Mouse (Mus musculus) adrenal gland, adult 10 weeks (tissue): Measurements from ENCODE around the gene Klk7. TPM values are rescaled to one million over a fixed set of nuclear protein-coding genes. Genes with fewer than 3 reads are reported as not detected.

ENCODE experiments used
- polyA plus RNA-seq: library from polyadenylated mRNA; stranded (reverse); fragments of 350-450 nt; fragmentation: Illumina TruSeq; extraction: RNeasy Lipid Tissue Mini Kit (QIAGEN cat#74804); gene quantifications from one replicate; pipeline ENCODE4 v1.2.3, GENCODE M21; 2014; ENCODE audit warnings: low read depth, low replicate concordance

Klk7 gene
- polyA plus RNA-seq = not detected

GRCm38 (mm10) chr7:43810994-43811393 is at the start of gene Klk7:
TSS of gene Klk7 (plus strand) at chr7:43811294.

GRCm38 (mm10) chr7:43768597-43768996 is 42.5 kb upstream of the Klk7 start, which contains the start of gene Klk12:
TSS of gene Klk12 (plus strand) at chr7:43768897.

GRCm38 (mm10) chr7:43774364-43774763 is 36.7 kb upstream of the Klk7 start, which contains the start of gene Klk11:
TSS of gene Klk11 (plus strand) at chr7:43774604.

GRCm38 (mm10) chr7:43780746-43781145 is 30.3 kb upstream of the Klk7 start, which contains the start of gene Klk10:
TSS of gene Klk10 (plus strand) at chr7:43781035.

GRCm38 (mm10) chr7:43791591-43791990 is 19.5 kb upstream of the Klk7 start, which contains the start of gene Klk9:
TSS of gene Klk9 (plus strand) at chr7:43791891.

GRCm38 (mm10) chr7:43797333-43797769 is 13.7 kb upstream of the Klk7 start, which contains the start of gene Klk8:
TSS of gene Klk8 (plus strand) at chr7:43797577.

GRCm38 (mm10) chr7:43824199-43824598 is 13.1 kb downstream of the Klk7 start, which contains the start of gene Klk6:
TSS of gene Klk6 (plus strand) at chr7:43824499.

GRCm38 (mm10) chr7:43841701-43842100 is 30.6 kb downstream of the Klk7 start, which contains the start of gene Klk5:
TSS of gene Klk5 (plus strand) at chr7:43841971.

Other genes with a start within 250 kb of the Klk7 start
- 2.2 TPM for gene Zfp658, start 249.0 kb upstream of the Klk7 start, polyA plus RNA-seq
- gene Zfp719, start 231.7 kb upstream of the Klk7 start, polyA plus RNA-seq = 32.9 TPM
- not detected for gene Zfp819, start 204.1 kb upstream of the Klk7 start, polyA plus RNA-seq
- gene Ceacam18, start 176.6 kb upstream of the Klk7 start, polyA plus RNA-seq = not detected
- 0.76 TPM for gene Siglece, start 151.1 kb upstream of the Klk7 start, polyA plus RNA-seq
- gene Ctu1, start 139.3 kb upstream of the Klk7 start, polyA plus RNA-seq = 2.8 TPM
- gene Klk14, start 120.9 kb upstream of the Klk7 start, polyA plus RNA-seq = not detected
- gene Klk13, start 98.7 kb upstream of the Klk7 start, polyA plus RNA-seq = not detected
- gene Klk12, start 42.4 kb upstream of the Klk7 start, polyA plus RNA-seq = not detected
- gene Klk11, start 36.7 kb upstream of the Klk7 start, polyA plus RNA-seq = not detected
- 0.58 TPM for gene Klk10, start 30.3 kb upstream of the Klk7 start, polyA plus RNA-seq
- gene Klk9, start 19.4 kb upstream of the Klk7 start, polyA plus RNA-seq = not detected
- gene Klk8, start 13.7 kb upstream of the Klk7 start, polyA plus RNA-seq = not detected
- not detected for gene Klk6, start 13.2 kb downstream of the Klk7 start, polyA plus RNA-seq
- gene Klk5, start 30.7 kb downstream of the Klk7 start, polyA plus RNA-seq = not detected
- not detected for gene Klk4, start 69.9 kb downstream of the Klk7 start, polyA plus RNA-seq
- gene Klk15, start 122.4 kb downstream of the Klk7 start, polyA plus RNA-seq = not detected
- not detected for gene Klk1b8, start 139.4 kb downstream of the Klk7 start, polyA plus RNA-seq
- gene Klk1b1, start 155.5 kb downstream of the Klk7 start, polyA plus RNA-seq = not detected
- gene Klk1b9, start 164.8 kb downstream of the Klk7 start, polyA plus RNA-seq = not detected
- not detected for gene Klk1b11, start 184.6 kb downstream of the Klk7 start, polyA plus RNA-seq
- gene Klk1b26, start 200.9 kb downstream of the Klk7 start, polyA plus RNA-seq = not detected
- gene Klk1b27, start 241.0 kb downstream of the Klk7 start, polyA plus RNA-seq = not detected